Mouse (Mus musculus) hindbrain, embryonic 11.5 days (tissue): ENCODE measurements around the gene Prr19. TPM values are rescaled to one million over a fixed set of nuclear protein-coding genes. Genes with fewer than 3 reads are reported as not detected.

Experiments
- ATAC-seq: fragments of 200-750 bp; cut with Nextera tagmentation; 2 replicates; pipeline ENCODE4 v1.8.0; 2017; ENCODE audit warnings: mild to moderate bottlenecking, moderate TSS enrichment, moderate library complexity; ENCODE audit not compliant: low FRiP score
- DNase-seq: peaks from one replicate; pipeline ENCODE4 v3.0.0-alpha.2; 2015; ENCODE audit warnings: low spot score
- H3K27ac ChIP-seq: fragments of 300-500 bp; sonication (generic); 2 replicates; pipeline ENCODE4 v1.5.1; 2014; ENCODE audit warnings: mild to moderate bottlenecking, low read depth, low read length
- H3K27me3 ChIP-seq: fragments of 300-500 bp; sonication (generic); 2 replicates; pipeline ENCODE4 v1.6.1; 2014; ENCODE audit warnings: mild to moderate bottlenecking, low read length, moderate library complexity, mixed read lengths; ENCODE audit not compliant: control insufficient read depth, insufficient read depth
- H3K36me3 ChIP-seq: fragments of 300-500 bp; sonication (generic); 2 replicates; pipeline ENCODE4 v1.6.1; 2014; ENCODE audit warnings: mild to moderate bottlenecking, low read length, moderate library complexity, mixed read lengths; ENCODE audit not compliant: control insufficient read depth, insufficient read depth
- H3K4me1 ChIP-seq: fragments of 300-500 bp; sonication (generic); replicated peaks from 2 replicates; pipeline ENCODE4 v1.6.1; 2014; ENCODE audit warnings: low read length, mixed read lengths; ENCODE audit not compliant: control insufficient read depth, insufficient read depth
- H3K4me2 ChIP-seq: fragments of 300-500 bp; sonication (generic); replicated peaks from 2 replicates; pipeline ENCODE4 v1.6.1; 2014; ENCODE audit warnings: mild to moderate bottlenecking, low read depth, low read length
- H3K4me3 ChIP-seq: fragments of 300-500 bp; sonication (generic); 2 replicates; pipeline ENCODE4 v1.5.1; 2014; ENCODE audit warnings: low read depth, low read length
- H3K9ac ChIP-seq: fragments of 300-500 bp; sonication (generic); 2 replicates; pipeline ENCODE4 v1.6.1; 2014; ENCODE audit warnings: low read depth, low read length
- H3K9me3 ChIP-seq: fragments of 300-500 bp; sonication (generic); 2 replicates; pipeline ENCODE4 v1.6.1; 2016; ENCODE audit warnings: low read length; ENCODE audit not compliant: control insufficient read depth
- WGBS: fragments of 180-500 bp; shearing (Covaris S2); extraction: QIAGEN DNeasy Blood & Tissue Kit; methylation state at CpG from one replicate; pipeline ENCODE4 v1.1.7; 2014; 5-methylcytosine and 5-hydroxymethylcytosine counted together
- polyA plus RNA-seq: library from polyadenylated mRNA; unstranded; fragments of >200 nt; fragmentation: Nextera tagmentation; extraction: Ambion mirVana; gene quantifications from 2 replicates; pipeline ENCODE4 v1.2.1, GENCODE M21; 2014

The Prr19 gene
- polyA plus RNA-seq, 1 experiment from 2014 or later = 1.3 TPM

DNA sequence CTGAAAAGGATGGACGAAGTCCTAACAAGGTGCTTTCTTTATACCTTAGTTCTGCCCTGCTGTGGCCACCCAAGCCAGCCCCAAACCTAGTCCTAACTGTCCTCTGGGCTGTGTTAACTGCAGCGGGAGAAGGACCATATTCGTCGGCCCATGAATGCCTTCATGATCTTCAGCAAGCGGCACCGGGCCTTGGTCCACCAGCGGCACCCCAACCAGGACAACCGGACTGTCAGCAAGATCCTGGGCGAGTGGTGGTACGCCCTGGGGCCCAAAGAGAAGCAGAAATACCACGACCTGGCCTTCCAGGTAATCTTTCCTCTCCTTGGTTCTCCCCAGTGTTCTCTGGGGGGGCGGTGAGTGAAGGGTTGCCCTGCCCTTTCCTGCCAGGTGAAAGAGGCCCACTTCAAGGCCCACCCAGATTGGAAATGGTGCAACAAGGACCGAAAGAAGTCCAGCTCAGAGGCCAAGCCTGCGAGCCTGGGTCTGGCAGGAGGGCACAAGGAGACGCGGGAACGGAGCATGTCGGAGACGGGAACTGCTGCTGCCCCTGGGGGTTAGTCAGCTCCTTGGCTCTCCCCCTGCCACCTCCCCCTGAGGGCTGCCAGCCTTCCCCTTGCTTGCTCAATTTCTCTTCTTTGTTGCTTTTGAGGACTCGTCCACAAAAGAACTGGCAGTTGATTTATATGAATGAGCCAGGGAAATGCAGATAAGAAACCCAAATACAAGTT lies 15.5 kb upstream of the Prr19 start:
- Histone ChIP-seq H3K36me3 (peaks cover 31% of the 10 kb centered on the region), H3K27ac (no peak overlapping the region), H3K9me3 (no peaks in the 10 kb centered on the region), H3K4me3 (no peak overlapping the region), H3K27me3 (no peaks in the 10 kb centered on the region), H3K9ac (no peak overlapping the region), H3K4me1 (peaks cover 23% of the 10 kb centered on the region), H3K4me2 (no peak overlapping the region)
- 93% methylated on average over 20 of the region's 20 CpGs for WGBS
- DNase-seq = no peak
- ATAC-seq = no peak

DNA sequence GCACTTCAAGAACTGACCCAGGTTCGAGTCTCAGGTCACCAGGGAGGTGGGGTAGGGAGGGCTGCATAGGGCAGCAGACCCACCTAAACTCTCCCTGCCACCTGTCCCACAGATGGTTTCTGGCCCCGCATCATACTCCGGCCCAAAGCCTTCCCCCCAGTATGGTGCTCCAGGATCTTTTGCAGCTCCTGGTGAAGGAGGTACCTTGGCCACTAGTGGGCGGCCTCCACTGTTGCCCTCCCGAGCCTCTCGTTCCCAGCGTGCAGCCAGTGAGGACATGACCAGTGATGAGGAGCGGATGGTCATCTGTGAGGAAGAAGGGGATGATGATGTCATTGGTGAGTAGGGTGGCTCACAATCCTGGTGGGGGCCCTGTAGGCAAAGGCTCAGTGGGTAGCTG lies 14.2 kb upstream of the Prr19 start:
- WGBS = 80% methylated on average over 8 of the region's 8 CpGs
- Histone ChIP-seq H3K9ac (no peak overlapping the region), H3K27ac (no peak overlapping the region), H3K27me3 (no peaks in the 10 kb centered on the region), H3K4me3 (no peak overlapping the region), H3K4me2 (no peak overlapping the region), H3K4me1 (peaks cover 17% of the 10 kb centered on the region), H3K36me3 (peaks cover 32% of the 10 kb centered on the region), H3K9me3 (no peaks in the 10 kb centered on the region)
- DNase-seq (no peak), ATAC-seq (no peak)

DNA sequence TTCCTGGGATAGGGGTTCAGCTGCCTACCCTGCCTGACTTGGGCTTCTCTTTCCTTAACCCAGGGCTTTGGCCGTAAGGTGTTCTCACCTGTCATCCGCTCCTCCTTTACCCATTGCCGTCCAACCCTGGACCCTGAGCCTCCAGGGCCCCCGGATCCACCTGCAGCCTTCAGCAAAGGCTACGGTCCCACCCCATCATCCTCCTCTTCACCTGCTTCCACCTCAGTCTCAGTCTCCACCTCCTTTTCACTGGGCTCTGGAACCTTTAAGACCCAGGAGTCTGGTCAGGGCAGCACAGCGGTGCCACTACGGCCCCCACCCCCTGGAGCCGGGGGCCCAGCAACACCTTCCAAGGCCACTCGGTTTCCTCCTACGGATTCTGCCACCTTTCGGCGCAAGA lies 13.2 kb upstream of the Prr19 start:
- H3K4me3 ChIP-seq = no peak overlapping the region
- peaks cover 17% of the 10 kb centered on the region for H3K4me1 ChIP-seq
- H3K4me2 ChIP-seq = no peak overlapping the region
- no peak overlapping the region for H3K9ac ChIP-seq
- 99% methylated on average over 12 of the region's 12 CpGs for WGBS
- DNase-seq = no peak
- H3K27me3 ChIP-seq = no peaks in the 10 kb centered on the region
- H3K27ac ChIP-seq = no peak overlapping the region
- ATAC-seq = no peak
- H3K36me3 ChIP-seq = peaks cover 38% of the 10 kb centered on the region
- no peaks in the 10 kb centered on the region for H3K9me3 ChIP-seq

DNA sequence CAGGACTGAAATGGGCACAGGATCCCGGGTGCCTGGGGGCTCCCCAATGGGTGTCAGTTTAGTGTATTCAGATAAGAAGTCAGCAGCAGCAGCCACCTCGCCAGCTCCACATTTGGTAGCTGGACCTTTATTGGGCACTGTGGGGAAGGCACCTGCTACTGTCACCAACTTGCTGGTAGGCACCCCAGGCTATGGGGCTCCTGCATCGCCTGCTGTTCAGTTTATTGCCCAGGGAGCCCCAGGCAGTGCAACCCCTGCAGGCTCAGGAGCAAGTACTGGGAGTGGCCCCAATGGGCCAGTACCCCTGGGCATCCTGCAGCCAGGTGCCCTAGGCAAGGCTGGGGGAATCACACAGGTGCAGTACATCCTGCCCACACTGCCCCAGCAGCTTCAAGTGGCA lies 12.5 kb upstream of the Prr19 start:
- ATAC-seq (no peak), DNase-seq (no peak)
- H3K4me2 ChIP-seq = no peak overlapping the region
- H3K9ac ChIP-seq = no peak overlapping the region
- WGBS = 96% methylated on average over 3 of the region's 3 CpGs
- H3K36me3 ChIP-seq = peaks cover 42% of the 10 kb centered on the region
- no peak overlapping the region for H3K4me3 ChIP-seq
- no peak overlapping the region for H3K27ac ChIP-seq
- H3K27me3 ChIP-seq = no peaks in the 10 kb centered on the region
- peaks cover 11% of the 10 kb centered on the region for H3K4me1 ChIP-seq
- no peaks in the 10 kb centered on the region for H3K9me3 ChIP-seq

DNA sequence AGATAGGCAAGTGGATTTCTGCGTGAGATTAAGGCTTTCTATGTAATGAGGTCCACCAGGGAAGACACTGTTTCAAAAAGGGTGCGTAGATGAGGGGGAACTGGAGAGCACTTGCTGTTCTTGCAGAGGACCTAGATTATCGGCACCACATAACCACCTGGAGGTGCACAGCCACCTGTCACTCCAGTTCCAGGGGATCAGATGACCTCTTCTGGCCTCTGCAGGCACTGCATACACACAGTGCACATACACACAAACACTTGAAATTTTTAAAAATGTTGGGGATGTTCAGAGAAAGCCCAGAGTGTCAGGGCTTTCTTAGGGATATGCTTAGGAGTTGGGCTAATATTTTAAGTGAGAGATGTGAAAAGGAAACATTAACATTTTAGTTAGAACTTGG lies 11.3 kb upstream of the Prr19 start:
- no peak overlapping the region for H3K9ac ChIP-seq
- H3K27ac ChIP-seq = no peak overlapping the region
- H3K4me1 ChIP-seq = peaks cover under 1% of the 10 kb centered on the region; the same call in 1 of the 2 replicates
- ATAC-seq (no peak), DNase-seq (no peak)
- peaks cover 42% of the 10 kb centered on the region for H3K36me3 ChIP-seq
- H3K4me2 ChIP-seq = no peak overlapping the region
- H3K9me3 ChIP-seq = no peaks in the 10 kb centered on the region
- no peaks in the 10 kb centered on the region for H3K27me3 ChIP-seq
- 95% methylated on average over 3 of the region's 3 CpGs for WGBS
- H3K4me3 ChIP-seq = no peak overlapping the region

DNA sequence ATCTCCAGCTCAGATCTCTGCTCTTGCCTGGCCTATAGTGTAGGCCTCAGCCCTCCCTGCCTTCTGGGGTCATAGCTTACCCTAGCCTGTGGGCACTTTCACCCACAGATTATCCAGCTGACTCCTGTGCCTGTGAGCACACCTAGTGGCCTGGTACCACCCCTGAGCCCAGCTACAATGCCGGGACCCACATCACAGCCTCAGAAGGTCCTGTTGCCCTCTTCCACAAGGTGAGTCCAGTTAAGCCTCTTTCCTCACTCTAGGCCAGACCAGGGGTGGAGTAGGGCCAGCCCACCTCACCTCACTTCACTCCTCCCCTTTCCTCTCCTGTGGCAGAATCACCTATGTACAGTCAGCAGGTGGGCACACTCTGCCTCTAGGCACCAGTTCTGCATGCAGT lies 10.7 kb upstream of the Prr19 start:
- Histone ChIP-seq H3K9me3 (no peaks in the 10 kb centered on the region), H3K27me3 (no peaks in the 10 kb centered on the region), H3K27ac (no peak overlapping the region), H3K4me3 (no peak overlapping the region), H3K9ac (no peak overlapping the region), H3K4me2 (no peak overlapping the region), H3K36me3 (peaks cover 42% of the 10 kb centered on the region), H3K4me1 (no peaks in the 10 kb centered on the region)
- DNase-seq (no peak), ATAC-seq (no peak)
- WGBS = 95% methylated on average over 1 of the region's 1 CpGs

- H3K27me3 ChIP-seq = no peaks in the 10 kb centered on the region
- H3K9me3 ChIP-seq = no peaks in the 10 kb centered on the region
- H3K4me2 ChIP-seq = no peak overlapping the region
- H3K4me1 ChIP-seq = no peaks in the 10 kb centered on the region
- H3K36me3 ChIP-seq = peaks cover 42% of the 10 kb centered on the region
- DNase-seq = no peak
- 94% methylated on average over 2 of the region's 2 CpGs for WGBS
- no peak overlapping the region for H3K27ac ChIP-seq
- no peak overlapping the region for H3K9ac ChIP-seq
- ATAC-seq = no peak
- no peak overlapping the region for H3K4me3 ChIP-seq
These were observed 10.3 kb upstream of the Prr19 start for GRCm38 (mm10) chr7:25290911-25291310.

GRCm38 (mm10) chr7:25292107-25292506 lies 9.1 kb upstream of the Prr19 start:
- Histone ChIP-seq H3K4me1 (no peaks in the 10 kb centered on the region), H3K27ac (no peak overlapping the region), H3K4me3 (no peak overlapping the region; the same call in 1 of the 2 replicates), H3K9me3 (no peaks in the 10 kb centered on the region), H3K36me3 (peaks cover 40% of the 10 kb centered on the region), H3K9ac (no peak overlapping the region), H3K4me2 (no peak overlapping the region), H3K27me3 (no peaks in the 10 kb centered on the region)
- DNase-seq (no peak), ATAC-seq (no peak)
- 67% methylated on average over 7 of the region's 7 CpGs for WGBS

DNA sequence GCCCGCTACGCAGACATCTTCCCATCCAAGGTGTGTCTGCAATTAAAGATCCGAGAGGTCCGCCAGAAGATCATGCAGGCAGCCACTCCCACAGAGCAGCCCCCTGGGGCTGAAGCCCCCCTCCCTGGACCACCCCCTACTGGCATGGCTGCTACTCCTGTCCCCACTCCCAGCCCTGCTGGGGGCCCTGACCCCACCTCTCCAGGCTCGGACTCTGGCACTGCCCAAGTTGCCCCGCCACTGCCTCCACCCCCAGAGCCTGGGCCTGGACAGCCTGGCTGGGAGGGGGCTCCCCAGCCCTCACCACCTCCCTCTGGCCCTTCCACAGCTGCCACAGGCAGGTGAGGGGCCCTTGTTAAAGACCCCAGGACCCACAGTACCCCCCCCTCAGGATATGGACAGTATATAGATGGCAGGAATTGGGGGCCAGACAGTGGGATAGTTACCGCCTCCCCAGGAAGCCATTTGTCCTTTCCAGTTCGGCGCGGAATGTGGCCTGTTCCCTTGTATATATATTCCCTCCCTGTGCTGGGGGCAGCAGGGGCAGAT lies 7.9 kb upstream of the Prr19 start:
- H3K4me3 ChIP-seq = no peak overlapping the region
- no peaks in the 10 kb centered on the region for H3K9me3 ChIP-seq
- DNase-seq (no peak), ATAC-seq (no peak)
- no peak overlapping the region for H3K27ac ChIP-seq
- no peaks in the 10 kb centered on the region for H3K4me1 ChIP-seq
- peaks cover 35% of the 10 kb centered on the region for H3K36me3 ChIP-seq
- no peaks in the 10 kb centered on the region for H3K27me3 ChIP-seq
- WGBS = 93% methylated on average over 9 of the region's 10 CpGs
- no peak overlapping the region for H3K9ac ChIP-seq
- no peak overlapping the region for H3K4me2 ChIP-seq
